Mouse (Mus musculus) forebrain, embryonic 15.5 days (tissue): Measurements from ENCODE around the gene Enkd1. TPM values are rescaled to one million over a fixed set of nuclear protein-coding genes. Genes with fewer than 3 reads are reported as not detected.

Experiments
- ATAC-seq: fragments of 200-750 bp; cut with Nextera tagmentation; replicated peaks from 2 replicates; pipeline ENCODE4 v1.8.0; 2017; ENCODE audit warnings: mild to moderate bottlenecking, moderate TSS enrichment, moderate library complexity
- H3K27ac ChIP-seq: fragments of 300-500 bp; sonication (generic); replicated peaks from 2 replicates; pipeline ENCODE4 v1.5.1; 2015; ENCODE audit warnings: mild to moderate bottlenecking, inconsistent platforms
- H3K27me3 ChIP-seq: fragments of 300-500 bp; sonication (generic); 2 replicates; pipeline ENCODE4 v1.6.1; 2015; ENCODE audit warnings: inconsistent platforms
- H3K36me3 ChIP-seq: fragments of 300-500 bp; sonication (generic); 2 replicates; pipeline ENCODE4 v1.6.1; 2015; ENCODE audit warnings: mild to moderate bottlenecking, inconsistent platforms
- H3K4me1 ChIP-seq: fragments of 300-500 bp; sonication (generic); 2 replicates; pipeline ENCODE4 v1.6.1; 2015; ENCODE audit warnings: inconsistent platforms
- H3K4me2 ChIP-seq: fragments of 300-500 bp; sonication (generic); replicated peaks from 2 replicates; pipeline ENCODE4 v1.6.1; 2015; ENCODE audit warnings: mild to moderate bottlenecking, inconsistent platforms
- H3K4me3 ChIP-seq: fragments of 300-500 bp; sonication (generic); 2 replicates; pipeline ENCODE4 v1.5.1; 2015; ENCODE audit warnings: mild to moderate bottlenecking, inconsistent platforms
- H3K9ac ChIP-seq: fragments of 300-500 bp; sonication (generic); replicated peaks from 2 replicates; pipeline ENCODE4 v1.6.1; 2015; ENCODE audit warnings: mild to moderate bottlenecking, inconsistent platforms
- H3K9me3 ChIP-seq: fragments of 300-500 bp; sonication (generic); 2 replicates; pipeline ENCODE4 v1.6.1; 2016; ENCODE audit warnings: inconsistent platforms
- WGBS: fragments of 180-500 bp; shearing (Covaris S2); methylation state at CpG from one replicate; pipeline ENCODE4 v1.1.7; 2015; ENCODE audit warnings: mixed read lengths; 5-methylcytosine and 5-hydroxymethylcytosine counted together
- polyA plus RNA-seq: library from polyadenylated mRNA; unstranded; fragments of >200 nt; fragmentation: Nextera tagmentation; extraction: Ambion mirVana; gene quantifications from 2 replicates; pipeline ENCODE4 v1.2.1, GENCODE M21; 2015

Gene Enkd1
- polyA plus RNA-seq: 17.3 and 19.3 TPM in 2 replicates

DNA sequence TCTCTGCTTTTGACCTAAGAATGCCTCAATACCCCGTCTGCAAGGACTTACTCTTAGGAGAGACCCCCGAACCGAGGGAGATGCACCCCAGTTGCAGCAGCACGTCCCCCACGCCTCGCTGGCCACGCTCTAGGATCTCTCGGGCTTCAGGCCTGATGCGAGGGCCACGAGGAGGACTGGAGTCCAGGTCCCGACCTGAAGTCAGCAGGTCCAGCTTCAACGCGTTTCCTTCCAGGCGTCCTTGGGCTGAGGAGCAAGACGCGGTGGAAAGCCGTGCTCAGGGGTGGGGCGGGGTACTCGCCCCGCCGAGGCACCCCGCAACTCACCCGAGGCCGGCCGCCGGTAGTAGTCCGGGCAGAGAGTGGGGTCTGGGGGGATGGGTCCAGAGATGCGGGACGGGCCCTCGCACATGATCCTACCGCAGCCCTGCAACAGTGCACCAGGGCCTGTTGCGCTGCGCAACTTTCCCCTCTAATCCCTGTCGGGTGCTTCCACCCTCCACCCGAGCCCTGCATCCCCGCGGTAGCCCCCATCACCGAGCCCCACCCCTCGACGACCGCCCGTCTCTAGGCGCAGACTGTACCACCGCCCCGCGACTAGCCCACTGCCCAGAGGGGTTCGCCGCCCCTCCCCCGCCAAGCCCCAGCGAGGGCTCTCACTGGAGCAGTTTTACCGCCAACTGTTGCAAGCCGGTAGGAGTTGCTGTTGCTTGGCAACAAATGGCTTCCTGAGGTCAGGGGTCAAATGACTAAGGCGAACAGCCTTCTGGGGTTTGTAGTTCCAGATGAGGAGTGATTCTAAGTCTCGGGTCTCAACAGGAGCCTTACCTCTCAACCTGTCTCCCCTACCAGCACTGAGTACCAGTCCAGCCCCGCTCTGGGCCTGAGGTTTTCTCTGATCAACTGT is at the start of gene Enkd1, which contains the start of gene 4933405L10Rik:
Gene Enkd1 (minus strand): TSS at position 713 of the 906 bp plus-strand sequence.
Gene 4933405L10Rik (plus strand): TSS at position 158 of the 906 bp plus-strand sequence.
- peak; percentile 84 for ATAC-seq
- Histone ChIP-seq H3K4me1 (peaks cover 19% of the 10 kb centered on the region), H3K36me3 (peaks cover 9% of the 10 kb centered on the region), H3K9ac (peak within 1 kb of the TSS; percentile 62), H3K27ac (no peak within 1 kb of the TSS), H3K9me3 (no peaks in the 10 kb centered on the region), H3K4me3 (peak within 1 kb of the TSS; percentile 61), H3K4me2 (peak within 1 kb of the TSS; percentile 96), H3K27me3 (no peaks in the 10 kb centered on the region)
- under 1% methylated on average over 55 of the region's 55 CpGs for WGBS

DNA sequence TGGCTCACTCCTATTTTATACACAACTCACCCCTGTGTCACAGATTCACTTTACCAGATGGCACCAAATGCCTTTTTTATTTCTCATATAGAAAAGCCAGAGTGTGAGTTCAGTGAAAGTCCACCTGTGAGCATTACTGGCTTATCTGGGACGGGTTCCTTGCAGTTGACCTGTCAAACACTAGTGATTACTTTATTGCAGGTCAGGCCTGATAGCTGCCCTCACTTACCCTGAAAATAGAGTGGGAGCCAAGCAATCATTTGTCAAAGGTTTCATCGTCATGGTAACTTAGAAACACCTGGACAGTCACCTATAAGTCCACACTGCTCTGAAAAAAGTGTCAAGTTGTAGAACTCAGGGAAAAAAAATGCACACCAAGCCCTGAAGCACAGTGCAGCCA is 46.7 kb upstream of the Enkd1 start:
- Histone ChIP-seq H3K9ac (no peak overlapping the region), H3K27me3 (no peaks in the 10 kb centered on the region), H3K4me2 (no peak overlapping the region), H3K36me3 (no peaks in the 10 kb centered on the region; the same call in 1 of the 2 replicates), H3K4me3 (no peak overlapping the region), H3K4me1 (peaks cover 56% of the 10 kb centered on the region), H3K9me3 (no peaks in the 10 kb centered on the region), H3K27ac (no peak overlapping the region)
- 90% methylated on average over 2 of the region's 2 CpGs for WGBS
- ATAC-seq: no peak

DNA sequence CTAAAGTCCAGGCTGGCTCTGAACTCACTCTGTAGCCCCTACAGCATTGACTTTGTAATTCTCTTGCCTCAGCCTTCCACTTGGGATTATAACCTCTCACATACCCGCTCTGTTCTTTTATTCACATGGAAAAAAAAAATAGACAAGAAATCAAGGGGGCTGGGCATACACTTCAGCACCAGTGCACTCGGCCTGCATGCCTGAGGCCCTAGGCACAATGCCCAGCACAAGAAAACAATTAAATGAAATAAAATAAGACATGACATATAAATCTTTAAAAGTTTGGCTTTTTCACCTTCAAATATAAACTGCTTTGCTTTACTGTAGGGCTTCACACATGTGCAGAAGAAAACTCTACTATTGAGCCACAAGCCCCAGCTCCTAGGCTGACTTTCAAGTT is 45.9 kb upstream of the Enkd1 start:
- peaks cover 50% of the 10 kb centered on the region for H3K4me1 ChIP-seq
- no peak overlapping the region for H3K27ac ChIP-seq
- no peak overlapping the region for H3K4me2 ChIP-seq
- no peaks in the 10 kb centered on the region for H3K9me3 ChIP-seq
- 51% methylated on average over 2 of the region's 2 CpGs for WGBS
- H3K36me3 ChIP-seq: no peaks in the 10 kb centered on the region; the same call in 1 of the 2 replicates
- no peak for ATAC-seq
- no peak overlapping the region for H3K9ac ChIP-seq
- H3K4me3 ChIP-seq: no peak overlapping the region
- no peaks in the 10 kb centered on the region for H3K27me3 ChIP-seq

DNA sequence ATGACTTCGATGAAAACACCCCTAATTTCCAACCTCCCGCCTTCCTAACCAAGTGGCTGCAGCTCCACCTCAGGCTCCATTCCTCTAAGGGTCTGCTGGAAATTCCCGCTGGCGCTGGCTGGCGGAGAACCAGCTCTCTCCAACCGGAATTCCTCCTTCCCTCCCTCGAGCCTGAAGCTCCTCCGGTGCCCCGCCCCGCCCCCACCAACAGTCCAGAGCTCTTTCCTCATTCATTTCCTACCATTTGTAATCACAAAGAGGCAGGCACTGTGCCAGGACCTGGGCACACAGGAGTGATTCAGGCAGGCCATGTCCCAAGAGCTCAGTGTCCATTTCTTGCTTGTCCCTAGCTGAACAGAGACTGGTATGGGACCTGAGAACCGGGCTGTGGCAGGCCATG is 42.6 kb upstream of the Enkd1 start:
- H3K27ac ChIP-seq: peak overlapping the region; percentile 54
- peak overlapping the region; percentile 14; the same call in 1 of the 2 replicates for H3K4me2 ChIP-seq
- no peaks in the 10 kb centered on the region for H3K9me3 ChIP-seq
- 4% methylated on average over 11 of the region's 11 CpGs for WGBS
- H3K9ac ChIP-seq: no peak overlapping the region
- no peak overlapping the region for H3K4me3 ChIP-seq
- peaks cover 37% of the 10 kb centered on the region for H3K4me1 ChIP-seq
- H3K27me3 ChIP-seq: no peaks in the 10 kb centered on the region
- H3K36me3 ChIP-seq: no peaks in the 10 kb centered on the region; the same call in 1 of the 2 replicates
- ATAC-seq: peak; percentile 47

DNA sequence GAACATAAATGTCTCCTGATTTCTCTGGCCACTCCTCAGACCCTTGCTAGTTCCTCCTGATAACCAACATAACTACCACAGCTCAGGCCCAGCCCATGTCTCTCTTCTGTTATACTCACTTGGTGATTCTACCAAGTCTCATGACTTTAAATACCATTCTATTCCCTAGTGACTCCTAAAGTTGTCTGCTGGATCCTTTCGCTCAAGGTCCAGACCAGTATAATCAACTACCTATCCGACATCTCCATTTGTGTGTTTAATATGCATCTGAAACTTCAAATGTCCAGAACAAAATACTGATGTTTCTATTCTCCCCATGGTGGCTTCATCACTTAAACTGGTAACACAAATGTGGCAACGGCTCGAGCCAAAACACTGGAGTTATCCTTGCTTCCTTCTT is 35.3 kb upstream of the Enkd1 start:
- Histone ChIP-seq H3K36me3 (no peaks in the 10 kb centered on the region), H3K9me3 (no peaks in the 10 kb centered on the region), H3K27ac (no peak overlapping the region), H3K4me2 (no peak overlapping the region), H3K4me3 (no peak overlapping the region), H3K4me1 (0 out of 2 replicates have a peak, but pooled peaks cover 3% of the 10 kb centered on the region), H3K9ac (no peak overlapping the region), H3K27me3 (no peaks in the 10 kb centered on the region)
- no peak for ATAC-seq
- 93% methylated on average over 4 of the region's 4 CpGs for WGBS

DNA sequence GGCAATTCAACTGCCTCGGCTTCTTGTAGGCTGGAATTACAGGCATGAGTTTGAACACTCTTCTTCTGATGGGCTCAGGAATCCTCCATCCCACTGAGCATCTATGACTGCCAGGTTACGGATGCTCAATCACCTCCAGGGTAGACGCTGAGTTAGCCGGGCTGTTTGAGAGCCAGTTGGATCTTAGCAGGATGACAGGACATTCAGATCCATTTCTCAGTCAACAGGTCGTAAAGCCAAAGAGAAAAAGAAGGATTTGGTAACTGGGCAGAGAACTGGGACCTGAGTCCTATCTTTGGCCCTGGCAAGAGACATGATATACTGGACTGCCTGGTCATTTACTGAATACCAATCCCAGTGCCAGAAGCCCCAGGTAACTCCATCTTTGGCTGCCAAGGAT is 31.2 kb upstream of the Enkd1 start:
- WGBS: 92% methylated on average over 5 of the region's 5 CpGs
- Histone ChIP-seq H3K27ac (no peak overlapping the region), H3K4me2 (no peak overlapping the region)

DNA sequence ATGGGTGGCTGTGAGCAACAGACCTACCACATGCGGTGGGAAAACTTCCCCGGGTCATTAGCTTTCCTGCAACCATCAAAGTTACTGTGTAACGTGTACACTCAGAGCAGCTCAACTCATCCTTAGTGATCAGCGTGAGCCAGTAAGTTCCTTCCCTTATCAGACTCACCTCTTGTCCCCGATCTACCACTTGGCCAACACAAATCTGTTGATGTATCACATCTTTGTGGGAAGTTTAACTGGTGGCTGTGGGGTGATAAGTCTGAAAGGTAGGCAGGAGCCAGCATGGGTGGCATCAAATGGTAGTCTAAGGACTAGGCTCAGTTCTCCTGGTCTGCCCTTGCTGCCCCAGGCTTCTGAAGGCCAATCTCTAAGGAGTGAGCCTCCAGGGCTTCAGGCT is 24.2 kb upstream of the Enkd1 start:
- no peak for ATAC-seq
- 94% methylated on average over 5 of the region's 5 CpGs for WGBS
- no peak overlapping the region for H3K27ac ChIP-seq
- H3K9ac ChIP-seq: no peak overlapping the region
- peaks cover 15% of the 10 kb centered on the region for H3K36me3 ChIP-seq
- H3K4me2 ChIP-seq: no peak overlapping the region
- no peaks in the 10 kb centered on the region for H3K9me3 ChIP-seq
- no peaks in the 10 kb centered on the region for H3K27me3 ChIP-seq
- H3K4me3 ChIP-seq: no peak overlapping the region
- H3K4me1 ChIP-seq: no peaks in the 10 kb centered on the region

More for the DNA sequence above, 31.2 kb upstream of the Enkd1 start:
- Histone ChIP-seq H3K4me3 (no peak overlapping the region), H3K36me3 (no peaks in the 10 kb centered on the region), H3K9ac (no peak overlapping the region), H3K9me3 (no peaks in the 10 kb centered on the region), H3K4me1 (no peaks in the 10 kb centered on the region), H3K27me3 (no peaks in the 10 kb centered on the region)
- no peak for ATAC-seq

DNA sequence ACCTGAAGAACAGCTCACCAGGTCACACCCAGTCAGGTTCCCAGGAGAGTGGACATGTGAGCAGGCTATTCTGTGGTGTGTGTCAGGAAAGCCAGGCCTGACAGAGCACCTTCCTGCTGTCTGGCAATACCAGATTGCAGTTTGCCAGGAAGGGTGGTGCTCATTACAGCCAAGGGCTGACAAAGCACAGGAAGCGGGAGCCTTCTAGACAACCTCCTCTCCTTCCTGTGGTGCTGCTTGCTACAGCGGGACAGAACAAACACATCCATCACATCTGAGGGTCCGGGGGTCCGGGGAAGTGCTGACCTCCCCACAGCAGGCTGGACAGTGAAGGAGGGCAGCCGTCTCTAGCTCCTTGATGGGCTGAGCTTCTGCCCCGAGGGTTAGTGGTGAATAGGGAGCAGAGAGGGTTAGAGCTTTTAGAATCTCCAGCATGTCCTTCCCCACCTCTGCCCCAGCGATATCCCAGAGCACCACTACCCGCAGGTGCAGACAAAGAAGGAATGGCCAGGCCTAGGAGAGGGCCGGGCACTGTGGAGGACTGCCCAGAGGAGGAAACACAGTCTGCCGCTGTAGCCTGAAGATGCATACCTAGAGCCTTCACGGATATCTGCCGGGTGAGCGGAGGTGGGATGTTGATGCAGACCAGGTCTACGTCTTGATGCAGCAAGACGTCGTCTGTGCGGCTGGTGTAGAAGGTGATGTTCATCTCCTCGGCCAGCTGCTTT is 19.6 kb upstream of the Enkd1 start:
- no peak for ATAC-seq
- Histone ChIP-seq H3K27ac (no peak overlapping the region), H3K4me2 (no peak overlapping the region), H3K27me3 (no peaks in the 10 kb centered on the region), H3K36me3 (peaks cover 53% of the 10 kb centered on the region), H3K9ac (no peak overlapping the region), H3K9me3 (no peaks in the 10 kb centered on the region), H3K4me1 (no peaks in the 10 kb centered on the region), H3K4me3 (no peak overlapping the region)
- WGBS: 92% methylated on average over 18 of the region's 18 CpGs

DNA sequence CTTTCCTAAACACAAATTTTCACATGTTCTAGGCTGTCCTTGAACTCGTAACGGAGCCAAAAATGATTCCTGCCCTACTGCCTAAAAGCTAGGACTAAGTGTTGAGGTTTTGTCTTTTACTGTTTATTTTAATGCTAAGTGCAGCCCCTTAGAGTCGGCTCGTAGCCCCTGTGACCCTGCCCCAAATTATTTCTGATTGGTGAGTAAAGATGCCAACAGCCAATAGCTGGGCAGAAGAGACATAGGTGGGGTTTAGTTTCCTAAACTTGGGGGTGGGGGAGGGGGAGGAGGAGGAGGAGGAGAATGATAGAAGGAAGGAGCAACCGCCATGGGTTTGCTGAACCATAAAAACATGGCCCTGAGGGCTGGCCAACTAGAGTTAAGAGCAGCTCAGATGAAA is 17.7 kb upstream of the Enkd1 start:
- WGBS: 90% methylated on average over 5 of the region's 5 CpGs
- Histone ChIP-seq H3K9ac (no peak overlapping the region), H3K4me3 (no peak overlapping the region), H3K4me2 (no peak overlapping the region), H3K27ac (no peak overlapping the region), H3K27me3 (no peaks in the 10 kb centered on the region), H3K9me3 (no peaks in the 10 kb centered on the region), H3K4me1 (no peaks in the 10 kb centered on the region), H3K36me3 (peaks cover 51% of the 10 kb centered on the region)
- no peak for ATAC-seq

DNA sequence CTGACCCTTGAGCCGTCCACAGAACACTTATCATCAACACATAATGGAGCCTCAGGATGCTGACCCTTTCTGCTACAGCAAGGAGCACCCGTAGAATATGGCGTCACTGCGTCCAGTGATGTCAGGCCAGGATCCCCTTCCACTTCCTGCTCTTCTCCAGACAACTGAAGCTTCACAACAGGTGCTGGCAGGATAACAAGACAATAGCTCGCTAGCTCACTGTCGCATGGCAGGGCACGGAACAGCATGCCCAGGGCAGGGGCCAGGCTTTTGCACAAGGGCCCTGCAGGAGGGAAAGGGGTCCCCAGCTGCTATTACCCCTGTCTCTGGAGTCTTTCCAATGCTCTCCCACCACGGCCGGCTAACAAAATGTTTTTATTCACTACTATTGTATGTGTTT is 14.9 kb upstream of the Enkd1 start:
- H3K4me2 ChIP-seq: no peak overlapping the region
- H3K27ac ChIP-seq: no peak overlapping the region
- H3K36me3 ChIP-seq: peaks cover 50% of the 10 kb centered on the region
- ATAC-seq: no peak
- no peaks in the 10 kb centered on the region for H3K27me3 ChIP-seq
- no peaks in the 10 kb centered on the region for H3K4me1 ChIP-seq
- H3K4me3 ChIP-seq: no peak overlapping the region
- no peak overlapping the region for H3K9ac ChIP-seq
- WGBS: 91% methylated on average over 9 of the region's 9 CpGs
- no peaks in the 10 kb centered on the region for H3K9me3 ChIP-seq

DNA sequence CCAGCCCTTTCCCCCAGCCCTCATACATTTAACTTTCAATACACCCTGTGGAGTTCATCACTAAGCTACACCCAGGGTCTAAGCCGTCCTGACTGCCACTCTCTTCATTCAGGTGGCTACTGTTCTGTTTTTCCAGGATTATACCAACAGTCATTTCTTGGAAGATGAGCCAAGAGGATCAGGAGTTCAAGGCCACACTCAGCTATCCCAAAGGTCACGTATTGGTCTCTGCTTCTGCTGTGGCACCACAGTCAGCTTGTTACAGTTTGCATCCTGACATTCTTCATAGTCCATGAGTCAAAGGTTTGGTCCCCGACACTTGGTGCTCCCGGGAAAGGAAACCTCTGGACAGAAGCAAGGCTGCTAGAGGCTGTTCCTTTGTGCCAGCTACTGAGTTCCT is 11.6 kb upstream of the Enkd1 start:
- H3K9me3 ChIP-seq: no peaks in the 10 kb centered on the region
- no peak overlapping the region for H3K4me2 ChIP-seq
- no peak overlapping the region for H3K9ac ChIP-seq
- H3K4me1 ChIP-seq: no peaks in the 10 kb centered on the region
- H3K27me3 ChIP-seq: no peaks in the 10 kb centered on the region
- no peak for ATAC-seq
- no peak overlapping the region for H3K27ac ChIP-seq
- peaks cover 37% of the 10 kb centered on the region for H3K36me3 ChIP-seq
- 89% methylated on average over 4 of the region's 4 CpGs for WGBS
- no peak overlapping the region for H3K4me3 ChIP-seq

DNA sequence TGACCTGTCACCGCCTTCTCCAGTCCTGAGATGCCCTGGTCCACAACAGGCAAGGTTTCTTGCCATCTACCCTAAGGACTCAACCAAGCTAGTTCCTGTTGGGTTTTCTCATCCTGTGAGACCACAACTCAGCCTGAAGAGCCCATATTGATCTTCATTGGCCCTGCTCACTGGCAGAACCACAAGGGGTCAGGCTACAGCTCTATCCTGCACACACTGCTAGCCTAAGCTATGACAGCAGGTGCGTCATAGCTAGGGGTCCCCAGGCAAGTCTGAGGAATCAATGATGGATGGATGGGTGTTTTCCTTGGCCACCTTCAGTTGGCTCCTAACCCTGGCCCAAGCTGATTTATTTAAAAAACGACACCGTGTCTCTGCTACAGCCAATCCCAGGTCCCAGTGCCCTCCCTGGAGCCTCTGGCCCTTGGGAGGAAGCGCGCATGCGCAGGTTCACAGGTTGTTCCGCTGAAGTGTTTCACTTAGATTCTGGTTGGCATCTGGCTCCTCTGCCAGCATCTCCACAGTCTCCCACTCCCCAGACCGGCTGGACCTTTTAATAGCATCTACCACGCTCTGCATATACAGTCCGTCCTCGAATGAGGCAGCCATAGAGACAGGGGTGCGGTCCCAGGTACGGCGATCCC is 8.4 kb upstream of the Enkd1 start:
- H3K27ac ChIP-seq: no peak overlapping the region
- H3K4me3 ChIP-seq: no peak overlapping the region
- H3K36me3 ChIP-seq: peaks cover 19% of the 10 kb centered on the region
- H3K9ac ChIP-seq: no peak overlapping the region
- no peaks in the 10 kb centered on the region for H3K27me3 ChIP-seq
- H3K4me2 ChIP-seq: no peak overlapping the region
- no peaks in the 10 kb centered on the region for H3K9me3 ChIP-seq
- H3K4me1 ChIP-seq: no peaks in the 10 kb centered on the region
- ATAC-seq: no peak
- 96% methylated on average over 15 of the region's 15 CpGs for WGBS
